Mouse (Mus musculus) thymus, postnatal 36 days (tissue): Measurements from ENCODE around the gene Insyn1.
A peak's percentile ranks its signal among the peaks of the same experiment; 100 is the strongest.

ENCODE experiments used
- DNase-seq, 2 experiments: peaks; one replicate each; pipeline ENCODE4 v3.0.0; 2022; ENCODE audit warnings: mixed read lengths in 2 of 2

The Insyn1 gene

GRCm38 (mm10) chr9:58487851-58488801 lies at the start of gene Insyn1:
TSS of gene Insyn1 (plus strand) at chr9:58488603.
- DNase-seq: peak; percentile 5 to 20

GRCm38 (mm10) chr9:58438921-58439396 lies 49.4 kb upstream of the Insyn1 start:
- DNase-seq: no peak

- DNase-seq: no peak
Measured at GRCm38 (mm10) chr9:58440100-58440499, 48.3 kb upstream of the Insyn1 start.

GRCm38 (mm10) chr9:58440614-58441013 lies 47.8 kb upstream of the Insyn1 start:
- DNase-seq: no peak

GRCm38 (mm10) chr9:58441351-58442104 lies 46.9 kb upstream of the Insyn1 start:
- no peak for DNase-seq

- no peak for DNase-seq
Measured at GRCm38 (mm10) chr9:58442105-58443010, 46.0 kb upstream of the Insyn1 start.

- DNase-seq: no peak
Measured at GRCm38 (mm10) chr9:58443061-58443460, 45.3 kb upstream of the Insyn1 start.

GRCm38 (mm10) chr9:58446829-58447228 lies 41.6 kb upstream of the Insyn1 start:
- DNase-seq: no peak

GRCm38 (mm10) chr9:58447997-58448595 lies 40.3 kb upstream of the Insyn1 start:
- no peak for DNase-seq

GRCm38 (mm10) chr9:58449526-58449925 lies 38.9 kb upstream of the Insyn1 start:
- no peak for DNase-seq

GRCm38 (mm10) chr9:58453791-58454378 lies 34.5 kb upstream of the Insyn1 start:
- no peak for DNase-seq

- DNase-seq: no peak
Measured at GRCm38 (mm10) chr9:58454886-58455285, 33.5 kb upstream of the Insyn1 start.

GRCm38 (mm10) chr9:58455798-58456197 lies 32.6 kb upstream of the Insyn1 start:
- no peak for DNase-seq

GRCm38 (mm10) chr9:58457481-58457955 lies 30.9 kb upstream of the Insyn1 start:
- DNase-seq: no peak

GRCm38 (mm10) chr9:58458341-58458740 lies 30.1 kb upstream of the Insyn1 start:
- DNase-seq: no peak

GRCm38 (mm10) chr9:58458856-58459553 lies 29.4 kb upstream of the Insyn1 start:
- no peak for DNase-seq

- no peak for DNase-seq
Measured at GRCm38 (mm10) chr9:58467345-58468025, 20.9 kb upstream of the Insyn1 start.

GRCm38 (mm10) chr9:58470466-58470865 lies 17.9 kb upstream of the Insyn1 start:
- no peak for DNase-seq

GRCm38 (mm10) chr9:58473211-58473815 lies 15.1 kb upstream of the Insyn1 start:
- no peak for DNase-seq

GRCm38 (mm10) chr9:58487076-58487475 lies 1.3 kb upstream of the Insyn1 start:
- DNase-seq: no peak
